Mouse (Mus musculus) megakaryocyte, adult 5-6 weeks (primary cell): ENCODE data around the gene Slc1a1. TPM values are rescaled to one million over a fixed set of nuclear protein-coding genes. Genes with fewer than 3 reads are reported as not detected.

Experiments
- ATAC-seq: 2 replicates; pipeline ENCODE4 v1.8.0; 2016; ENCODE audit warnings: mild to moderate bottlenecking, inconsistent platforms; ENCODE audit not compliant: poor library complexity, severe bottlenecking
- total RNA-seq, 2 experiments: library from RNA; stranded (forward) in 1 of 2; stranded (reverse) in 1 of 2; fragments of 153-499, 151-499 nt in 1 of 2; fragments of 221-1000, 200-1000 nt in 1 of 2; gene quantifications; 2 replicates each; pipeline versions ENCODE4 v1.2.3 to v1.2.4; 2015 to 2017

The Slc1a1 gene
- total RNA-seq, 2 experiments from 2014 or later, result not detected

DNA sequence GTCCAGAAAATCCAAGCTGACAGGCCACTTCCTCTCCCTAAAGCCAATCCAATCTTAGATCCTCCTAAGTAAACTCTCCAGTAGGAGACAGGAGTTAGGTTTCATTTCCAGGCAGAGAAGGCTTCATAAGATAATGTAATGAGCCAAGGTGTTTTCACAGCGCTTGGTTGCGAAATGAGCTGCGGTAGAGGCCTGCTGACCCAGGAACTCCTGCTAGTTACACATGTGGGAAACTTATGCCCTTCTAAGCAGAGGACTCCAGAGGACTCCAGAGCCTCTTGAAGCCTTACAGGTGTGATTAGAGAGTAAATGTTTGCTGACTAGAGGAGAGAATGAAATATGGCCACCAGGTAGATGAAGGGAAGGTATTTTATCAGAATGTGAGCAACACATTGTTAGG, 15.7 kb downstream of the Slc1a1 start:
- ATAC-seq, result no peak

DNA sequence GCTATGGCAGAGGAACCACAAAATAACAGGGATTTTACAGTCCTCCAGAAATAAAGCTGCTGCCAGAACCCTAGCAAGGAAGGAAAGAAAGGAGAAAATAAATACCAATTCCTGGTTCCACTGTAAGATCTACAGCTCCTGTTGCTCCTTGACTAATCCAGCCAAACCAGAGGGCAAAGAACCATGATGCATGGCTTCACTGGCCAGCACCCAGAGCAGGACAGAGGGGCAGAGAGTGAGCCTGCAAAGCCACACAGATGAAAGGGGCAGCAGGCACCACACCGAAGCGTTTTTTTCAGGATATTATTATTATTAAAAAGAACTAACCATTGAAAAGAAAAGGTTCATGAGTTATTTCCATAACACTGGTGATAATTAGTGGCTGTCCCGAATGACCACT, 17.2 kb downstream of the Slc1a1 start:
- no peak for ATAC-seq

DNA sequence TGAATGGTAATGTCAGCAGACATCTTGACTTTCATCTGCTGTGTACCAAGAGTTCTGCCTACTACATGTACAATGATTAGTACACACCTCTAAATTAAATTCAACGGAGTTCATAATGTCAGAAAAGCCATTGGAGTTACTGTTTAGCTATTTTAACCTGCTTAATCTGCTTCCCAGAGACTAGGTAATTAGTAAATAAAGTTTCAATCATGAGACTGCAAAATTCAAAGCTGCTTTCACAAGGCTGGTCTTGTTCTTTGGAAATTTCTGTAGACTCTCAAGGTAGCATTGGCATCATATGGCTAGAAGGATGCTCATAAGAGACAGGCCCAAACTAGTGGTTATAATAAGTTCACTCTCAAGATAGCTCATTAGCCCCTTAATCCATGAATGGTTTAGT, 20.0 kb downstream of the Slc1a1 start:
- ATAC-seq, result no peak

- no peak for ATAC-seq
Observed at GRCm38 (mm10) chr19:28860246-28860645, 25.4 kb downstream of the Slc1a1 start.

- no peak for ATAC-seq
Observed at GRCm38 (mm10) chr19:28863626-28864025, 28.8 kb downstream of the Slc1a1 start.

GRCm38 (mm10) chr19:28864981-28865380, 30.1 kb downstream of the Slc1a1 start:
- no peak for ATAC-seq

DNA sequence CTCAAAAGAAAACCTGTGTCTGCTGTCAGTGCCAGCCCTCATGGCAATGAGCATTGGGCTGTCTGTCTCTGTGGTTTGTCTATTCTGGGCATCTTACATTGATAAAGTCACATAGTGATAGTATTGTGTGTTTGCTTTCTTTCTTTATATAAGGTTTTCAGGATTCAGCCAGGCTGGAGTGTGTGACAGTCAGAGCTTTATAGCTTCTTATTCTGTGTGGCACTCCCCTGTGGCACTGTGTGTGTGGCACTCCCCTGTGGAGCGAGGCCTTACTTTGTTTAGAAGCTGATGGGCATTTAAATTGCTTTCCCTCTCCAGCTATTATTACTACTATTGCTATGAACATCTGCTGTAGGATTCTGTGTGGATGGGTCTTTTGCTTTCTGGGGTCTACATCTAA, 30.7 kb downstream of the Slc1a1 start:
- no peak for ATAC-seq

DNA sequence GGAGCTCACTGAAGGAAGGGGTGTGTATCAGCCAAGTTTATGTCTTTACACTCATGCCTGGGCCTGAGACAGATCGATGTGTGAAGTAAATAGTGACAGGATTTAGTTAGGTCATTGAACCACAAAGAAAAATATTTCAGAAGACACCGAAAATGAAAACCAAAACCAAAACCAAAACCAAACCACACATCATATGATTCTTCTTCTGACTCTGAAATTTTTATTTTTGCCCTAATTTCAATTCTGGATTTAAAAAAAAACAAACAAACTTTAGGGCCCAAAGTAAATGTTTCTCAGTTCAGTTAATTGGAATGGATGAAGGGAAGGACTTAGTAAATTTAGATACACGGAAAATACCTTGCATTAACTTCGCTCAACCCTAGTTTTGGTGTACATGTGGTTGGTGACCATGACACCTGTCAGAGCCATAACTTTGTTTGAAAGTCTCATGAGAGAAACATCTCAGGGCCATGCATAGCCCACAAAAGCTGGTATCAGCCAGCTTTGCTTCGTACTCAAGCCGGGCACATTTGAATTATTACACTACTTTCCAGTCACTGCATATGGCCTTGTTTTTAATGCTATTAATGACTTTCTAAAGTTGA, 34.5 kb downstream of the Slc1a1 start:
- ATAC-seq, result no peak

DNA sequence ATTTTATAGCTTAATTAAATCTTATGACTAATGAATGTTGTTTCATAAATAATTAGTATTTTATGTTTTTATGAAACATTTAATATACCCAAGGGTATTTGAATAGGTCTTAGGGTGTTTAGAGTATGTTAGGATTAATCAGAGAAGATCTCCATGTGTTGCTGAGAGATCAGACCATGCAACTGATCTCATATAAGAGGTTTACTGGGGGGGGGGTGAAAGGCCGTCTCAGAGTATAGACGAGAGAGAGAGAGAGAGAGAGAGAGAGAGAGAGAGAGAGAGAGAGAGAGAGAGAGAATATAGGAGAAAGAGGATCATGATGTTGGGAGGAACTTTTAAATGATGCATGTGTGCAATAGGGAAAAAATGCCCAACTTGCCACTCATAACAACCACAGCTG, 35.5 kb downstream of the Slc1a1 start:
- no peak for ATAC-seq

DNA sequence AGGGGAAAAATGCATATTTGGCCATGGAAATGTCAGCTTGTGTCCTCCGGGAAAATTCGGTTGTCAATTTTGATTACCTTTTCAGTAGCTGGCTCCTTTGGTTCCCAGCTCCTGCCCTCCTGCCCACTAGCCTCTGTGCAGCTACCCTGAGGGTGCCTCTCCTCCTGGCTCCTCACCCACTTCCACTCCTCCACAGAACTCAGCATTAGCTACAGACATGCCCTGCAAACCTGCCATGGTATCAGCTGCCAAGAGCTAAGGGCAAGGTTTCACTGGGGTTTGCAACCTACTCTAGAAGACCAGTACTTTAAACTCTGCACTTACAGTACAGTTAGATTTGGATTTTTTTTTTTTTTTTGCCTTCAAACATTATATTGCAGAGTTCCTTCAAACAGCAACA, 44.6 kb downstream of the Slc1a1 start:
- no peak for ATAC-seq

- no peak for ATAC-seq
Observed at GRCm38 (mm10) chr19:28883126-28883525, 48.3 kb downstream of the Slc1a1 start.

DNA sequence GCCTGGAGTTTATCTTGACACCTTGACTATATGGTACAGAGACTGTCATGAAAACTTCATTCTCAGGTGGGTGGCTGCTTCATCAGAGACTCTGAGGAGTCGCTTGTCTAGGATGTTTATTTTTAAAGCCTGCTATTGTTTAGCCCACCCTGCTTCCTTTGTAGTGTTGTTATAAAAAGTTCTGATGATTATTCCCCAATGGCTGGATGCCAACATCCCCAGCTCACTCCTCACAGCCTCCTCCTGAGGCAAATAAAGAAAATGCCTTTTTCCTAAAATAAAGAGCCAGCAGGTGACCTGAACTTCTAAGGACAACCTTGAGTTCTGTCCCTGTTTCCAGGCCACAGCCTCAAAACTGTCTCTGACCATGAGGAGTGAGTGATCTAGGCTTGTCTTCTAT, 53.6 kb downstream of the Slc1a1 start:
- no peak for ATAC-seq

DNA sequence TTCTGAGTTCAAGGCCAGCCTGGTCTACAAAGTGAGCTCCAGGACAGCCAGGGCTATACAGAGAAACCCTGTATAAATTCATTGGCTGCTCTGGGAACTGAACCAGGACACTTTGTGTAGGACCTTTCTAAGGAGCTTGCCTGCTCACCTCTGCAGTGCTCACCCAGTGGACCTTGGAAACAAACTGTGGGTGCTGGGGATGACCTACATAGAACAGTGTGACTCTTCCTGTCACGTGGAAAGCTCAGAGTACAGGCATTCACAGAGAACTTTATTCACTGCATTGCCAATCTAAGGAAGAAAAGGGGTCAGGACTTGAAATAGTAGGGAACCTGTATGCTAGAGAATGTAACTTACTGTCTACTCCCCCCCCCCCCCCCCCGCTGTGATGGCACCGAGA, 54.4 kb downstream of the Slc1a1 start:
- ATAC-seq, result no peak

GRCm38 (mm10) chr19:28891238-28891637, 56.4 kb downstream of the Slc1a1 start:
- ATAC-seq, result no peak

DNA sequence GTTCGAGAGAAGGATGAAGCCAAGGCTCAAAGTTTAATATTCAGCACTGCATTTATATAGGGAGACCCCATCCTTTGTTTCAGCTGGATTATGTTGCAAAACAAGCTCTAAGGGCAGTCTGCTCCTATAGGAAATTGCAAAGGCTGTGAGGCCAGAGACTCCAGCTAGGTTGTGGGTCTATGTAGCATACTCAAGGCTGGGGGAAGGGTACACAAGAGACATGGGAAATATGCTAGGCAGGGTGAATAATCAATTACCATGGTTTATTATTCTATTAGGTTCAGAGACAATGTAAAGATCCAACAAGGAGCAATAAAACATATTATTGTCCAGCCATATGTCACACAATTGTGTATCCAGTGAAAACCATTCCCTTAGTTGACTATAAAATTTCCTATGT, 57.0 kb downstream of the Slc1a1 start:
- no peak for ATAC-seq

DNA sequence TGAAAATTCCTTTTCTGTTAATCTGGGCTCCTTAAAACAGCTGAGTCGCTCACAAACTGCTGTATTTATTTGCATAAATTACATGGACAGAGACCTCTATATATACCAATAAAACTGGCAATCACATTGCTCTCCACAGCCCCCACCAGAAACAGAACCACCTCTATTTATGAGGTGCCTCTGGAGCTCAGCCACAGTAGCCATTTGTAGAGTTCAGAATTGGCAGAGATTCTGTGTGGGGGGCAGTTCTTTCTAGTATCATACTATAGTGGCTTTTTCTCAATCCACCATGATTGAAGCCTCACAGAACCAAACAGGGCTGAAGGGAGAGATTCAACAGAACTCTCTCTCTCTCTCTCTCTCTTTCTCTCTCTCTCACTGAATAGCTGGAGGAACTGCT, 61.8 kb downstream of the Slc1a1 start:
- no peak for ATAC-seq

DNA sequence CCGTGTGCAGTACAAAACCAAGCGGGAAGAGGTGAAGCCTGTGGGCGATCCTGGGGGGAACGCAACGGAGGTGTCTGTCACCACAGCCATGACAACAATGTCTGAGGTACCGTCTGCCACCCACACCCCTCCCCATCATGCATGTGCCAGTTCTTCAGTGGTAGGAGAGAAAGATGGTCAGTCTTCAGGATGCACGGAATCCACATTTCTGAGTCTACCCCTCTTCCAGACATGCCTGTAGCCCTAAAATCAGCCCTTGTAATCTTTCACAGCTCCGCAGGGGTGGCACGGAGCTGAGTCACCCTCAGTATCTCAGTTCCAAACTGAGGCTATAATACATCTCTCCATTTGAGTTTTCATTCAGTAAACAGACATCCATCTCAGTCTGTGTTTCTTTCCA, 62.6 kb downstream of the Slc1a1 start:
- no peak for ATAC-seq

- ATAC-seq, result no peak
Observed at GRCm38 (mm10) chr19:28900771-28901170, 65.9 kb downstream of the Slc1a1 start.

GRCm38 (mm10) chr19:28902111-28902510, 67.3 kb downstream of the Slc1a1 start:
- no peak for ATAC-seq

- ATAC-seq, result no peak
Observed at GRCm38 (mm10) chr19:28902806-28903205, 68.0 kb downstream of the Slc1a1 start.

DNA sequence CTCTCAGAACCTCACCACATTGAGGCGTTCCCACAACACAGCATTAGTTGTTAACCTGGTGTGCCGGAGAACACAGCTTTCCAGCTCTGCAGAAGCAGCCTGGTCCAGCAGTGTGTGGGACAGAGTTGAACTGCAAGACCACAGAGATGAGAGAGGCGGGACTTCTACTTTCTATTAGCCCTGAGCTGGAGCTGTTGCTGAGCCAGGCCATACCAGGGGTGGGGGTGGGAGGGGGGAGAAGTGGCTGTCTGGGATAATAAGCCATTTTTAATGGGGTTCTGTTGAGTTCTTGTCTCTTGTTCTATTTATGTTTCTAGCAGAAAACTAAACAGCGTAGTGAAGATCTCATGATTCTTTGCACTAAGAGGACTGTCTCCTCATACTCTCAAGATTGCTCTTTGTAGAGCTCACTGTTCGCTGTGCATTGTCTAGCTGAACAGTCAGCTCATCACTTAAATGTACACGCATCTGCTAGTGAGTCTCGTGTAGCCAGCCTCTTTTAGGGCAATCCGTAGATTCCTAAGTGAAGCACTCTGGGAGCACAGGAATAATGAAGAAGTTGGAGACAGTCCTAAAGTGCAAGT, 68.8 kb downstream of the Slc1a1 start:
- no peak for ATAC-seq

GRCm38 (mm10) chr19:28908186-28908585, 73.3 kb downstream of the Slc1a1 start:
- no peak for ATAC-seq

GRCm38 (mm10) chr19:28908693-28909092, 73.8 kb downstream of the Slc1a1 start:
- no peak for ATAC-seq
